Mouse (Mus musculus) subcutaneous adipose tissue, adult 2 months (tissue): ENCODE results near the gene Relch. TPM values are rescaled to one million over a fixed set of nuclear protein-coding genes. Genes with fewer than 3 reads are reported as not detected.

ENCODE experiments used
- polyA plus RNA-seq: library from polyadenylated mRNA; depleted of rRNA; stranded (reverse); fragments of >200 nt; gene quantifications from 2 replicates; pipeline ENCODE4 v1.2.3, GENCODE M21; 2012; ENCODE audit warnings: low replicate concordance; rRNA removed

Gene Relch
- polyA plus RNA-seq: 13.2 and 23.0 TPM in 2 replicates

DNA sequence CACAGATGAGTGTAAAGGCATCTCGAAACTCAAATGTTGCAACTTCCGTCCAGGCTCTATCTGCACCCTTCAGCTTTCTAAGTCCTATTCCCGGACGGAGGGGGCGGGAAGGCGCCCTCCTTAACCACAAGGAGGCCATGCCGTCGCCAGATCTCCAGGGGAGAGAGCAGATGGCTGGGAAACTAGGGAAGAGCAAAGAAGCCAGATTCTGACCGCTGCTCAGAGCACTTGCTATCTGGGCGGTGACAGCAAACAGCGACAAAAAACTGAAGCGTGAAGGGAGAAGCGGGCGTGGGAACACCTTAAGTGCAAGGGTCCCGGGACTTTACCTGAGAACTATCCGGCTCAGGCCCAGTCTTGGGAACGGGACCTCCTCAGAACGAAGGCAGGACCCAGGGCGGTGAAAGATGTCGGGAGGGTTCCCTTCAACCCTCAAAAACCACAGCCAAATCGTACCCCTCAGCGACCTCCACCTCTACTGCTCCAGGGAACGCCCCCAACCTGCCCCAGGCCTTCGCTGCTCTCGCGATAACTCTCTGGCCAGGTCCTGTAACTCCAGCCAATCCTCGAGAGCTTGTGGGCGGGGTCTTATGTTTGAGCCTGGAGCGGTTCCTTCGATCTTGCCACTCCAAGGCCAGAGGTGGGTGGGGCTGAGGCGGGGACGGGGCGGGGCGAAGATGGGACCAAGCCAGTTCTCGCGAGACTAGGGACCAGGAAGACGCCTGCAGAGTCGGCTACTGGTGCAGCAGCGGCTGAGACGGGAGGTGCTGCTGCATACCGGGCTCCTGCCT is at the start of gene Relch, which contains the start of gene Pign:
Relch (plus strand) TSS at position 691 of the 791 bp plus-strand sequence.
Pign (minus strand) TSS at position 507 of the 791 bp plus-strand sequence.

DNA sequence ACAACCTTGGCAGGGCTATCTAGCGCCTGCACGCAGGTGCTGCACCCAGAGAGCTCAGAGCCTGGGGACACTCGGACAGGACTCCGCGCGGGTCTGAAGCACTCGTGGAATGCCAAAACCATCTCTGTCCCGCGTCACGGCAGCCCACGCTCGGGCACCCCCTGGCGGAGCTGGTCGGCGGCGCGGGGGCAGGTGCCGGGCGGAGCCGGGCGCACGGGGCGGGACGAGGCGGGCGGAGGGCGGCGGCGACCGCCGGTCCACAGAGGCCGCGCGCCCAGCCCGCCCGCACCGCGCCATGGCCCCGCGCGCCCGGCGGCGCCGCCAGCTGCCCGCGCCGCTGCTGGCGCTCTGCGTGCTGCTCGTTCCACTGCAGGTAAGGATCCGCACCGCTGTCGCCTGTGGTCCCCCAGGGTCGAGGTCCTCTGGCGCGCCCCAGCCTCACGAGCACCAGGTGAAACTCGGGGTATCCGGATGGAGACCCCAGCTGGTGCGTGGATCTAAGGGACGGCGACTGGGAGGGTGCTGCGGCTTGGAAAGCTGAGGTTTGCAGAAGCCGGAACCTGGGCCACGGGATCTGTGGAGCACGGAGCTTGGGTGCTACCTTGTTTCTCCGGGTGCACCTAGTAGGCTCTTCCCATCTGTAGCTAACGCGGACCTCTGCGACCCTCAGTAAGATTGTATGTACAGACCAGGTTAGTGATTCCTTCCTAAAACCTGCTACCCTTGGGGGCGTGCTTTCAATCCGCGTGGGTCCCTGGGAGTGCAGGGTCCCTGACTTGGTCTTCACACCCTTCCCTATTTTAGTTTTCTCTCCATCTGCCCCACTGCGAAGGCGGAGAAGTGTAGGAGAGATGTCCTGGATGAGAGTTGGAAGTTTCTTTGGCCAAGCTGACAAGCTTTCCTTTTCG is 117.0 kb downstream of the Relch start, which contains the start of gene Tnfrsf11a:
Tnfrsf11a (plus strand) TSS at position 262 of the 908 bp plus-strand sequence.

Other genes starting within 250 kb of the Relch start
- 10.2 and 33.6 TPM in 2 replicates for gene Pign, start 184 bp upstream of the Relch start, polyA plus RNA-seq
- gene Tnfrsf11a, start 116.9 kb downstream of the Relch start, polyA plus RNA-seq: 2.9 and 7.6 TPM in 2 replicates